Comparison of ENCODE assay signal across 8 mouse cellular contexts in genomic region chr4:130309254-130309653, GRCm38 (mm10). TPM values are rescaled to one million over a fixed set of nuclear protein-coding genes. Genes with fewer than 3 reads are reported as not detected.
DNase-seq lines count a peak whose midpoint lies in the region; ATAC-seq and TF ChIP-seq lines count a peak whose summit lies in the region.

No protein-coding gene starts in this region.

- H3K4me1 ChIP-seq in lung, embryonic 14.5 days (ENCODE audit: insufficient read depth) = no peaks in the 10 kb centered on the region
- H3K4me1 ChIP-seq in lung, adult 2 months (ENCODE audit: control insufficient read depth, insufficient read depth, low read length) = no peaks in the 10 kb centered on the region
- peaks cover 27% of the 10 kb centered on the region for H3K4me1 ChIP-seq in limb, embryonic 10.5 days
- H3K4me1 ChIP-seq in stomach, embryonic 14.5 days (ENCODE audit: control insufficient read depth, insufficient read depth, low read length) = no peaks in the 10 kb centered on the region

- peak overlapping the region; percentile 93 for H3K4me2 ChIP-seq in lung, embryonic 14.5 days
- peak overlapping the region; percentile 93 for H3K4me2 ChIP-seq in stomach, embryonic 14.5 days (replicated peaks; ENCODE audit: low read depth, low read length)

- ATAC-seq in lung, embryonic 14.5 days (ENCODE audit: insufficient read depth) = no peak
- ATAC-seq in stomach, embryonic 14.5 days (ENCODE audit: insufficient number of reproducible peaks, insufficient read depth, low FRiP score, low read depth) = no peak

- H3K27me3 ChIP-seq in lung, embryonic 14.5 days (ENCODE audit: insufficient read depth, low read length) = peaks cover 42% of the 10 kb centered on the region
- peaks cover 78% of the 10 kb centered on the region for H3K27me3 ChIP-seq in limb, embryonic 10.5 days (ENCODE audit: low read depth, poor library complexity, severe bottlenecking)
- peaks cover 4% of the 10 kb centered on the region; the same call in 1 of the 2 replicates for H3K27me3 ChIP-seq in stomach, embryonic 14.5 days (ENCODE audit: control insufficient read depth, insufficient read depth, low read length)

- peak overlapping the region; percentile 44; the same call in 1 of the 2 replicates for H3K4me3 ChIP-seq in lung, embryonic 14.5 days (ENCODE audit: low read depth, low read length)
- H3K4me3 ChIP-seq in lung, adult 2 months (replicated peaks; ENCODE audit: extremely low read depth, low read depth, low read length) = no peak overlapping the region
- peak overlapping the region; percentile 61 for H3K4me3 ChIP-seq in limb, embryonic 10.5 days
- H3K4me3 ChIP-seq in stomach, embryonic 14.5 days (ENCODE audit: low read depth, low read length) = peak overlapping the region; percentile 41; the same call in 1 of the 2 replicates

- TF ChIP-seq POLR2A in lung, adult 2 months (IDR thresholded peaks at IDR 0.05; ENCODE audit: borderline replicate concordance, extremely low read depth, low read depth, low read length) = no peak

- no peak overlapping the region for H3K27ac ChIP-seq in lung, embryonic 14.5 days (ENCODE audit: low read depth)
- 0 out of 2 replicates have a peak overlapping the region, but pooled peaks have one; percentile 20 for H3K27ac ChIP-seq in limb, embryonic 10.5 days
- no peak overlapping the region for H3K27ac ChIP-seq in stomach, embryonic 14.5 days (ENCODE audit: low read length)

- peak overlapping the region; percentile 47 for H3K9ac ChIP-seq in lung, embryonic 14.5 days
- H3K9ac ChIP-seq in stomach, embryonic 14.5 days (replicated peaks; ENCODE audit: low read depth, low read length) = no peak overlapping the region; the same call in 1 of the 2 replicates

- TF ChIP-seq CTCF in lung, embryonic 14.5 days (IDR thresholded peaks at IDR 0.05; ENCODE audit: low read depth) = no peak
- no peak for TF ChIP-seq CTCF in lung, adult 2 months (IDR thresholded peaks at IDR 0.05; ENCODE audit: insufficient read depth, low read length)

- H3K9me3 ChIP-seq in lung, embryonic 14.5 days (ENCODE audit: low read depth, low read length) = no peaks in the 10 kb centered on the region
- no peaks in the 10 kb centered on the region for H3K9me3 ChIP-seq in limb, embryonic 10.5 days (replicated peaks)
- no peaks in the 10 kb centered on the region for H3K9me3 ChIP-seq in stomach, embryonic 14.5 days (ENCODE audit: control insufficient read depth, low read depth, low read length)

- 0 out of 2 replicates have a peak, but pooled peaks cover 2% of the 10 kb centered on the region for H3K36me3 ChIP-seq in lung, embryonic 14.5 days (ENCODE audit: insufficient read depth)
- peaks cover 4% of the 10 kb centered on the region for H3K36me3 ChIP-seq in limb, embryonic 10.5 days
- H3K36me3 ChIP-seq in stomach, embryonic 14.5 days (ENCODE audit: control insufficient read depth, insufficient read depth, low read length) = no peaks in the 10 kb centered on the region; the same call in 1 of the 2 replicates

- WGBS in lung, embryonic 14.5 days = 45% methylated on average over 8 of the region's 8 CpGs
- 67% methylated on average over 8 of the region's 8 CpGs for WGBS in lung, adult 2 months
- WGBS in limb, embryonic 10.5 days = 41% methylated on average over 8 of the region's 8 CpGs
- 54% methylated on average over 8 of the region's 8 CpGs for WGBS in stomach, embryonic 14.5 days

- peak; percentile 46 to 57 for DNase-seq in cerebellum, postnatal 25 days
- DNase-seq in cerebellum, postnatal 4 days (ENCODE audit: low spot score in 2 of 2) = no peak
- no peak for DNase-seq in lung, embryonic 14.5 days
- DNase-seq in lung, adult 2 months = no peak
- no peak for DNase-seq in limb, embryonic 10.5 days (ENCODE audit: low spot score)
- no peak for DNase-seq in right cerebral cortex, postnatal 10 days (ENCODE audit: low spot score in 2 of 2)
- no peak for DNase-seq in adrenal gland, postnatal 4 days (ENCODE audit: low spot score in 2 of 2)

RNA-seq across cellular contexts. Expression of gene Gm10570, which starts 0.8 kb away (rescaled TPM):
- polyA plus RNA-seq in lung, embryonic 14.5 days (2014; fragmentation: Nextera tagmentation; extraction: Ambion mirVana) = not detected in 2 replicates
- 0.40 TPM in 1 of 2 replicates, not detected in the other for polyA plus RNA-seq in lung, adult 2 months (2012; rRNA removed)
- not detected in 2 replicates for polyA plus RNA-seq in limb, embryonic 10.5 days (2016; fragmentation: Nextera tagmentation; extraction: Ambion mirVana)
- not detected in 2 replicates for polyA plus RNA-seq in stomach, embryonic 14.5 days (2014; fragmentation: Nextera tagmentation; extraction: Ambion mirVana)
- total RNA-seq in adrenal gland, postnatal 4 days (2021) = not detected

RNA-seq across cellular contexts. Expression of gene Fabp3, which starts 0.9 kb away (rescaled TPM):
- 4.7 and 28.1 TPM in 2 replicates for polyA plus RNA-seq in lung, embryonic 14.5 days (2014; fragmentation: Nextera tagmentation; extraction: Ambion mirVana)
- 48.5 and 75.4 TPM in 2 replicates for polyA plus RNA-seq in lung, adult 2 months (2012; rRNA removed)
- 2.2 and 3.0 TPM in 2 replicates for polyA plus RNA-seq in limb, embryonic 10.5 days (2016; fragmentation: Nextera tagmentation; extraction: Ambion mirVana)
- 5.1 and 5.6 TPM in 2 replicates for polyA plus RNA-seq in stomach, embryonic 14.5 days (2014; fragmentation: Nextera tagmentation; extraction: Ambion mirVana)
- total RNA-seq in adrenal gland, postnatal 4 days (2021) = 10 to 100 TPM; 27.0 to 37.9 TPM

RNA-seq across cellular contexts. Expression of gene Serinc2, which starts 30.2 kb away (rescaled TPM):
- 18.2 and 22.2 TPM in 2 replicates for polyA plus RNA-seq in lung, embryonic 14.5 days (2014; fragmentation: Nextera tagmentation; extraction: Ambion mirVana)
- 42.2 and 66.5 TPM in 2 replicates for polyA plus RNA-seq in lung, adult 2 months (2012; rRNA removed)
- 15.2 and 71.5 TPM in 2 replicates for polyA plus RNA-seq in limb, embryonic 10.5 days (2016; fragmentation: Nextera tagmentation; extraction: Ambion mirVana)
- 39.9 and 40.7 TPM in 2 replicates for polyA plus RNA-seq in stomach, embryonic 14.5 days (2014; fragmentation: Nextera tagmentation; extraction: Ambion mirVana)
- total RNA-seq in adrenal gland, postnatal 4 days (2021) = 1 to 10 TPM; 2.5 to 4.2 TPM

RNA-seq across cellular contexts. Expression of gene Zcchc17, which starts 50.5 kb away (rescaled TPM):
- 70.6 and 76.8 TPM in 2 replicates for polyA plus RNA-seq in lung, embryonic 14.5 days (2014; fragmentation: Nextera tagmentation; extraction: Ambion mirVana)
- polyA plus RNA-seq in lung, adult 2 months (2012; rRNA removed) = 17.3 and 18.2 TPM in 2 replicates
- polyA plus RNA-seq in limb, embryonic 10.5 days (2016; fragmentation: Nextera tagmentation; extraction: Ambion mirVana) = 72.9 and 73.5 TPM in 2 replicates
- polyA plus RNA-seq in stomach, embryonic 14.5 days (2014; fragmentation: Nextera tagmentation; extraction: Ambion mirVana) = 67.2 and 71.2 TPM in 2 replicates
- 10 to 100 TPM; 32.3 to 34.9 TPM for total RNA-seq in adrenal gland, postnatal 4 days (2021)

RNA-seq across cellular contexts. Expression of gene Snrnp40, which starts 50.7 kb away (rescaled TPM):
- 186 and 199 TPM in 2 replicates for polyA plus RNA-seq in lung, embryonic 14.5 days (2014; fragmentation: Nextera tagmentation; extraction: Ambion mirVana)
- polyA plus RNA-seq in lung, adult 2 months (2012; rRNA removed) = 18.1 and 26.2 TPM in 2 replicates
- 254 and 257 TPM in 2 replicates for polyA plus RNA-seq in limb, embryonic 10.5 days (2016; fragmentation: Nextera tagmentation; extraction: Ambion mirVana)
- polyA plus RNA-seq in stomach, embryonic 14.5 days (2014; fragmentation: Nextera tagmentation; extraction: Ambion mirVana) = 146 and 148 TPM in 2 replicates
- 10 to 100 TPM; 56.5 to 61.0 TPM for total RNA-seq in adrenal gland, postnatal 4 days (2021)

Comparison
In these comparisons a context has a peak if more than half of its experiments do, and no peak if none do; other contexts are left out.
1. DNase-seq: peak in cerebellum, postnatal 25 days (2 of 2); none in cerebellum, postnatal 4 days (0 of 2), lung, embryonic 14.5 days (single experiment), lung, adult 2 months (single experiment), limb, embryonic 10.5 days (single experiment), right cerebral cortex, postnatal 10 days (0 of 2) and adrenal gland, postnatal 4 days (0 of 2).